Mouse (Mus musculus) heart, postnatal 0 days (tissue): Measurements from ENCODE around the gene Zfp580.

ENCODE experiments used
- CTCF ChIP-seq: IDR thresholded peaks from 2 replicates; pipeline ENCODE4 v1.5.1; 2016; ENCODE audit warnings: antibody characterized with exemption, control low read depth, low read depth
- EP300 ChIP-seq: IDR thresholded peaks from 2 replicates; pipeline ENCODE4 v1.6.1; 2016; ENCODE audit warnings: antibody characterized with exemption, low read depth

DNA sequence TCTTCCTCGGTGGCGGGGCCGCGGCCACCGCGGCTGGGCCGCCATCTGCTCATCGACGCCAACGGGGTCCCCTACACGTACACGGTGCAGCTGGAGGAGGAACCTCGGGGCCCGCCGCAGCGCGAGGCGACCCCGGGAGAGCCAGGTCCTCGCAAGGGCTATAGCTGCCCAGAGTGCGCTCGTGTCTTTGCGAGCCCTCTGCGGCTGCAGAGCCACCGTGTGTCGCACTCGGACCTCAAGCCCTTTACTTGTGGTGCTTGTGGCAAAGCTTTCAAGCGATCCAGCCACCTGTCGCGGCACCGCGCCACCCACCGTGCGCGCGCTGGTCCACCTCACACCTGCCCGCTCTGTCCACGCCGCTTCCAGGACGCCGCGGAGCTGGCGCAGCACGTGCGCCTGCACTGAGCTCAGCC is 1.6 kb downstream of the Zfp580 start:
- TF ChIP-seq CTCF, result no peak
- TF ChIP-seq EP300, result no peak
